Comparison of ENCODE assay signal across 26 mouse cellular contexts in genomic region chr3:80665105-80665504, GRCm38 (mm10).
A peak's percentile ranks its signal among the peaks of the same experiment; 100 is the strongest.
DNase-seq lines count a peak whose midpoint lies in the region; ATAC-seq lines count a peak whose summit lies in the region.
"Had no signal": no experiment of that assay in that cellular context is flagged by ENCODE, and none has a peak within 500 bp of the region (broad histone marks: within the 10 kb centered on the region; RNA-seq: fewer than 3 reads in every experiment).

No protein-coding gene starts in this region.

- intact Hi-C loops in left cerebral cortex, postnatal 4 days (cut with DNase I) = no loop called here
- intact Hi-C loops in left cerebral cortex, postnatal 14 days (cut with DNase I) = no loop called here

- H3K9me3 ChIP-seq in hindbrain, embryonic 16.5 days (ENCODE audit: control insufficient read depth, low read length) = no peaks in the 10 kb centered on the region
- no peaks in the 10 kb centered on the region for H3K9me3 ChIP-seq in hindbrain, embryonic 10.5 days
- H3K9me3 ChIP-seq: embryonic facial prominence, embryonic 10.5 days; embryonic facial prominence, embryonic 13.5 days; forebrain, embryonic 12.5 days; forebrain, embryonic 15.5 days; heart, embryonic 12.5 days; heart, embryonic 15.5 days; hindbrain, embryonic 15.5 days had no signal

- no peaks in the 10 kb centered on the region for H3K27me3 ChIP-seq in hindbrain, embryonic 16.5 days (replicated peaks; ENCODE audit: control insufficient read depth, insufficient read depth, low read length)
- no peaks in the 10 kb centered on the region for H3K27me3 ChIP-seq in hindbrain, embryonic 10.5 days (ENCODE audit: insufficient read depth, poor library complexity, severe bottlenecking)
- H3K27me3 ChIP-seq: embryonic facial prominence, embryonic 13.5 days; forebrain, embryonic 12.5 days; forebrain, embryonic 15.5 days; heart, embryonic 12.5 days; heart, embryonic 15.5 days; hindbrain, embryonic 15.5 days had no signal

- DNase-seq in hindbrain, embryonic 10.5 days (ENCODE audit: low spot score) = no peak
- peak; percentile 43 for DNase-seq in left cerebral cortex, postnatal 4 days
- no peak for DNase-seq in left cerebral cortex, postnatal 14 days (ENCODE audit: low spot score in 2 of 2)
- DNase-seq in retina, postnatal 1 day = peak; percentile 15
- no peak for DNase-seq in retina, embryonic 14.5 days (ENCODE audit: low spot score)
- DNase-seq: adrenal gland, adult 2 months; adrenal gland, postnatal 14 days; cerebellum, adult 11-12 months; cerebellum, adult 8-10 months; cerebellum, postnatal 36 days; embryo, embryonic 11 days; gastrocnemius, postnatal 25 days; heart, adult 18-20 months; heart, postnatal 10 days; heart, postnatal 36 days had no signal

- no peak overlapping the region for H3K4me3 ChIP-seq in hindbrain, embryonic 16.5 days (ENCODE audit: low read length)
- no peak overlapping the region for H3K4me3 ChIP-seq in hindbrain, embryonic 10.5 days
- H3K4me3 ChIP-seq: embryonic facial prominence, embryonic 10.5 days; embryonic facial prominence, embryonic 13.5 days; erythroblast, embryonic 14.5 days; forebrain, embryonic 12.5 days; forebrain, embryonic 15.5 days; heart, embryonic 12.5 days; heart, embryonic 15.5 days; hindbrain, embryonic 15.5 days had no signal

- H3K27ac ChIP-seq in hindbrain, embryonic 16.5 days (ENCODE audit: low read depth, low read length) = no peak overlapping the region
- H3K27ac ChIP-seq in hindbrain, embryonic 10.5 days = no peak overlapping the region
- H3K27ac ChIP-seq: embryonic facial prominence, embryonic 10.5 days; embryonic facial prominence, embryonic 13.5 days; forebrain, embryonic 12.5 days; forebrain, embryonic 15.5 days; heart, embryonic 15.5 days; hindbrain, embryonic 15.5 days had no signal

- H3K4me1 ChIP-seq in hindbrain, embryonic 16.5 days (ENCODE audit: control insufficient read depth, insufficient read depth, low read depth, low read length) = no peaks in the 10 kb centered on the region
- H3K4me1 ChIP-seq in hindbrain, embryonic 10.5 days (replicated peaks) = no peaks in the 10 kb centered on the region
- H3K4me1 ChIP-seq: embryonic facial prominence, embryonic 10.5 days; embryonic facial prominence, embryonic 13.5 days; forebrain, embryonic 12.5 days; forebrain, embryonic 15.5 days; heart, embryonic 12.5 days; heart, embryonic 15.5 days; hindbrain, embryonic 15.5 days had no signal

- peak; percentile 17; the same call in 1 of the 2 replicates for ATAC-seq in hindbrain, embryonic 16.5 days
- ATAC-seq: CD4-positive, CD25-positive, alpha-beta regulatory T cell, adult 4 months; forebrain, embryonic 15.5 days; inflammation-experienced regulatory T-cells, adult 6 months had no signal

- H3K36me3 ChIP-seq in hindbrain, embryonic 16.5 days (ENCODE audit: control insufficient read depth, insufficient read depth, low read length) = no peaks in the 10 kb centered on the region
- H3K36me3 ChIP-seq in hindbrain, embryonic 10.5 days = no peaks in the 10 kb centered on the region
- H3K36me3 ChIP-seq: embryonic facial prominence, embryonic 10.5 days; embryonic facial prominence, embryonic 13.5 days; forebrain, embryonic 12.5 days; forebrain, embryonic 15.5 days; heart, embryonic 12.5 days; heart, embryonic 15.5 days; hindbrain, embryonic 15.5 days had no signal

- WGBS in hindbrain, embryonic 16.5 days = 52% methylated on average over 5 of the region's 5 CpGs
- WGBS in hindbrain, embryonic 10.5 days = 61% methylated on average over 5 of the region's 5 CpGs

- H3K9ac ChIP-seq in hindbrain, embryonic 16.5 days (ENCODE audit: low read depth, low read length) = no peak overlapping the region
- H3K9ac ChIP-seq: embryonic facial prominence, embryonic 13.5 days; forebrain, embryonic 12.5 days; forebrain, embryonic 15.5 days; heart, embryonic 12.5 days; heart, embryonic 15.5 days; hindbrain, embryonic 15.5 days had no signal

- H3K4me2 ChIP-seq in hindbrain, embryonic 16.5 days (ENCODE audit: low read length) = no peak overlapping the region
- H3K4me2 ChIP-seq: embryonic facial prominence, embryonic 13.5 days; forebrain, embryonic 12.5 days; forebrain, embryonic 15.5 days; heart, embryonic 12.5 days; heart, embryonic 15.5 days; hindbrain, embryonic 15.5 days had no signal

Comparison
In these comparisons a context has a peak if more than half of its experiments do, and no peak if none do; other contexts are left out.
1. DNase-seq: peak in left cerebral cortex, postnatal 4 days (single experiment) and retina, postnatal 1 day (single experiment); none in hindbrain, embryonic 10.5 days (single experiment), left cerebral cortex, postnatal 14 days (0 of 2) and retina, embryonic 14.5 days (single experiment).